Mouse (Mus musculus): ENCODE results near the gene Naxd.

DNA sequence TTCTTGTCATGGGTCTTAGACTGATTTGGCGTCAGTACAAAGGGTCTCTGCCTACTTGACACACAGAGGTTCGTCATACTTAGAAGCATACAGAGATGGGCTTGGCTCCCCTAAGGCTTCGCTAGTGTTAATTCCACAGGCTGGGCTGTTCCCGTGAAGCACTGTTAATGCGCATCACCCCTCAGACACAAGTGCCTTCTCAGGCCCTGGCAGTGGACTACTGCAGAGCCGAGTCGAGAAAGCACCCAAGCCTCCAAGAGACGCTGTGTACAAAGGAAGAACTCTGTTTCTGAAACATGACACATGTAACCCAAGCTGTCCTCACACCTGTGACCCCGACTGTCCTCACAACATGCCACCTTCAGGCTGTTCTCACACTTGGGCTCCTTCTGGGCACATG lies 62.9 kb downstream of the Naxd start:
- TF ChIP-seq CTCF (IDR thresholded peaks at IDR 0.05) (no peak), POLR2A (IDR thresholded peaks at IDR 0.05; ENCODE audit: insufficient read depth, low read depth, low read length) (no peak)
